Mouse (Mus musculus) embryonic fibroblast, embryonic 13.5 days (primary cell): ENCODE results near the gene Ppp1r2.

Source experiments
- CTCF ChIP-seq: IDR thresholded peaks from 2 replicates; pipeline ENCODE4 v1.5.1; 2011; ENCODE audit warnings: mild to moderate bottlenecking, control low read depth, low read length, moderate library complexity, borderline replicate concordance; ENCODE audit not compliant: insufficient read depth
- POLR2A ChIP-seq: IDR thresholded peaks from 2 replicates; pipeline ENCODE4 v1.6.1; 2011; ENCODE audit warnings: low read depth, mild to moderate bottlenecking, control low read depth, low read length, moderate library complexity

DNA sequence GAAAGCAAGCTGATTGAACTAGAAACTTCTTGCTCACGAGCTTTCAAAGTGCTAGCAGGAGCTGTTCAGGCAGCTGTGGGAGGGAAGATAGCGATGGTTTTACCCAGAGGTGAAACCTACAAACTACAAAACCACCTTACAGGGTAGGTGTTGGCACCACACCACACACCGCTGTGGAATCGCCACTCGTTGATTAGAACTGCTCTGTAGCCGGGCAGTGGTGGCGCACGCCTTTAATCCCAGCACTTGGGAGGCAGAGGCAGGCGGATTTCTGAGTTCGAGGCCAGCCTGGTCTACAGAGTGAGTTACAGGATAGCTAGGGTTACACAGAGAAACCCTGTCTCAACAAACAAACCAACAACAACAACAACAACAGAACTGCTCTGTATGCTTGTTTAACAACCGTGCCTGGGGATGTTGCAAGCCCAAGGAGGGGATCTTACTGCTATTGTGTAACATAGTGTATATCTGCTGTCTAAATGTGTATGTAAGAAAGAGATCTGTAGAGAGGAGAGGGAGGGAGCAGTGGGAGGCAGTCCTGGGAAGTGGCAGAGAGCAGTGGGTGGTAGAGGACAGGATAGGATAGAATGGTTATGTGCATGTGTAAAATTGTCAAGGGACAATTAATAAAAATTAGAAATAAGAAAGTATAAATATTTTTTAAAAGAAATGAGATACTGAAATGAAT is 11.9 kb upstream of the Ppp1r2 start:
- no peak for TF ChIP-seq POLR2A
- TF ChIP-seq CTCF = no peak
